Mouse (Mus musculus) frontal cortex, adult 2 months (tissue): ENCODE results near the gene Gjc2. TPM values are rescaled to one million over a fixed set of nuclear protein-coding genes. Genes with fewer than 3 reads are reported as not detected.

Source experiments
- DNase-seq, 2 experiments: peaks; one replicate each; pipeline ENCODE4 v3.0.0; 2022; ENCODE audit warnings: low spot score in 1 of 2; ENCODE audit errors: extremely low spot score in 1 of 2
- polyA plus RNA-seq: library from polyadenylated mRNA; depleted of rRNA; stranded (reverse); fragments of >200 nt; gene quantifications from 2 replicates; pipeline ENCODE4 v1.2.3, GENCODE M21; 2012

Gene Gjc2
- polyA plus RNA-seq, 1 experiment: 13.8 TPM

DNA sequence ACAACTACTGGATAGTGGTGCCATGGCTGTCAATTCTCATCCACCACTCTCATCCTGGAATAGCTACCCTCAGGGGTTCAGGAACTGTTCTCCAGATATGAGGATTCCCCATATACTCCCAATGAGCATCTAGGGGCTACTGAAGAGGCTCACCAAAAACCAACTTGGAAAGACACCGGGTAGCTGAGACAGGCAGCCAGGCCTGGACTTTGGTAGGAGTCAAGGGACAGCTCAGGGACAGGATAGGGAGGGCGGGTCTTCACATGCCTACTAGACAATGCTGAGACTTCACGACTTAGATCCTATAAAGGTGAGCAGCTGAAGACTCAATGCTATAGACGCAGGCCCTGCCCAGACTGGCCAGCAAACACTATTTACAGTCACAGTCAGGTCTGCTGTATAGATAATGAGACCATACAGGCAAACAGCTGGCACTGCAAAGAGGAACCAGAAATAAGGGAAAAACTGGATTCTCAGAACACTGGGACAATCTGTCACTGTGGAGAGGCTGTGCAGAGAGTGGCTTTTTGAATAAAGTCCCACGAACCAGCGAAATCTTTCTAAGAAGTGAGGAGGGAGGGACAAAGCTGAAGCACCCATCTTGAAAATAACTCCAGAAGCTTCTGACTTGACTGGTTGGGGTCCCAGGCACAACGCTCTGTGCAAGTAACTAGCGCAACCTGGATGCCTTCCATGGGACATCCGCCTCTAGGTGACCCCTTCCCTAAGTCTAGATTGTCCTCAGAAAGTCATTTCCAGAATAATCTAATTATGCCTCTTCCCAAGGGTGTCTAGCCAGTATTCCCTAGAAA is 20.4 kb downstream of the Gjc2 start:
- DNase-seq: no peak

DNA sequence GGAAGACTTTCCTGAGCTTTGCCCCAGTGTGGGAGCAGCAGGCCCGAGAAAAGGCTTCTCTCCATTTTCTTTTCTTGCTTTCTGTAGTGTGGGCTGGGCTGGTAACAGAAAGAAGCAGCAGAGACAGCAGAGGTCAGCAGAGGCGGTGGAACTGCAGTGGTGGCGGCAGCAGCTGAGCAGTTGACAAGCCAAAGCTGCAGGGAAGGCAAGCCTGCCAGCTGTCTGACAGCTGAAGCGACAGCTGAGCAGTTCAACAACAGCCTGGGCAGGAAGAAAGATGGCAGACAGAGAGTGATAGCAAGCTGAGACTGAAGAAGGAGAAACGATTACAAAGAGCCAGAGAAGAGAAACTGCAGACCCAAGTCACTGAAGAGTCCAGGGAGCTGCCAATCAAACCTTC is 21.6 kb downstream of the Gjc2 start:
- no peak for DNase-seq

DNA sequence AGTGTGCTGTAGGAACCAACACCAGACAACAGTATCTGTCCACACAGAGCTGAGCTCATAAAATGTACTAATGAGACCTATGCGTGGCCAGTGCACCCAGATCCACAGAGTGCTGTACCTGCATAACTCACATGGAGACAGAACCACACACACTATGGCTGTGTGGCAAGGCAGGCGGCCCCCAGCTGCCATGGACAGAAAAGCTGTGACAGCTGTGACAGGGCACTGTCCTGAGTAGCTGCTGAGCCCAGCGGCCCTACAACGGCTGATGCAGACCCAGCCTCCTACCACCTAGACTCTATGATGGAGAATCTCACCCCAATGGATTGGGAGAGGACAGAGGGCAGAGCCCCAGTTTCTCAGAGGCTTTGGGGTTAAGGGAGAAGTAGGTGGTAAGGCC is 23.5 kb downstream of the Gjc2 start:
- DNase-seq: no peak

DNA sequence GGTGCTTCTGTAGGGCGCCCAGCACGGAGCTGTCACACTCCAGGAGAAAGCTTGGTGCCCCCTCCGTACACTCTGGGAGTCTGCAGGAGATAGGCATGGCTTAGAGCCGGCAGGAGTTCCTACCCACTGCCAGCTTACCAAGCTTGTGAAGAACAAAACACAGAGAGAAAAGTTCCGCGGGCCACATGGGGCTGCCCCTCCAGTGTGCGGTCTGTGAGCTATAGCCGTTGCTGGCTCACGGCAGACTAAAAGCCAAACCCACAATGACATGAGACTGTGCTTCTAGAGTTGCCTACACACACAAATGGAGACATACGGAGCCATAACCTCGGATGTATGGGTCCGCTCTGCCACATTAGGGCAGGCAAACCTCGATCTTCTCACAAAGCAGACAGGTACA is 23.9 kb downstream of the Gjc2 start:
- no peak for DNase-seq

DNA sequence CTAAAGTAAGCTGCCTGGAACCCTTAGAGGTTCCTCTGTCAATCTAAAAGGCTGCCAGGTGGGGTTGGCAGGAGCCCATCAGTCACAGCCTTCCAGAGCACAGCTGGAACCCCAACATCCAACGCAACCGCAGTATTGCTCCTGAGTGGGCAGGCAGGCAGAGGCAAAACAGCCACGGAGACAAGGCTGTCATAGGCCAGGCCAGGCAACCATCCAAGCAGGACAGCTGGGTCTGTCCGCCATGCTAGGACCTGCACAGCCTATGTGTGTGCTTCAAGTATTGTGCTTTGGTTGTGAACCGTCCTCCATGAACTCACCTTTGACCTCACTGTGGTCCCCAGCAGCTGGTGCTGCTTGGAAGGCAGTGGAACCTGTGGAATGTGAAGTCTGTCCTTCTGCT is 27.1 kb downstream of the Gjc2 start:
- no peak for DNase-seq

DNA sequence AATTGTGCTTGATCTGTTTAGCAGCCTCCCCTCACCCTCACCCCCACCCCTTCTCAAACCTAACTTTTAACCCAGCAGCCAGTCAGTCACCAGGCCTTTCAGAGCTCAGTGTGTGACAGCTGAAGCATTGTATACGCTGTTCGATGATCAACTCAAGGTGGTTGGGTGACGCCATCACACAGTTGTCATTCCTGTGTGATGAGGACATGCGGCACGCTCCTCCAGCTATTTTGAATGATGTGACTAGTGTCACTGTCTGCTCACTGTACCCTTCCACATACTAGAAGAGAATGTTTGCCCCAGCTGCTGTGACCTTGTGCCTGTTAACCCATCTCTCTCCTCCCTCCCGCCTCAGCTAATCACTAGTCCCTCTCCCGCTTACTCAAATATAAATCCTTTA is 28.8 kb downstream of the Gjc2 start:
- no peak for DNase-seq

DNA sequence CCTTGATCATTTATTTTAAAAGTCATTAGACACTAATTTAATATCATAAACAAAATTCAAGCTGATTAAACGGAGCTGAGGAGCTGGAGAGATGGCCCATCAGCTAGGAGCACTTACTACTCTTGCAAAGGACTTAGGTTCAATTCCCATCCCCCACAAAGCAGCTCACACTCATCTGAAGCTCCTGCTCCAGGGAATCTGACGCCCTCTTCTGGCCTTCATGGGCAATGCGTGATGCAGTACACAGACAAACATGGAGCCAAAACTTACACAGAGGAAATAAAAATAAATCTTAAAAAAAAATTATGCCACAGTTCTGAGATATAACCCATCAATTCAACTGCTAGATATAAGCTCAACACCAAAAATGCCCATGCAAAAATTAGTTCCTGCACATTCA is 31.3 kb downstream of the Gjc2 start:
- no peak for DNase-seq

DNA sequence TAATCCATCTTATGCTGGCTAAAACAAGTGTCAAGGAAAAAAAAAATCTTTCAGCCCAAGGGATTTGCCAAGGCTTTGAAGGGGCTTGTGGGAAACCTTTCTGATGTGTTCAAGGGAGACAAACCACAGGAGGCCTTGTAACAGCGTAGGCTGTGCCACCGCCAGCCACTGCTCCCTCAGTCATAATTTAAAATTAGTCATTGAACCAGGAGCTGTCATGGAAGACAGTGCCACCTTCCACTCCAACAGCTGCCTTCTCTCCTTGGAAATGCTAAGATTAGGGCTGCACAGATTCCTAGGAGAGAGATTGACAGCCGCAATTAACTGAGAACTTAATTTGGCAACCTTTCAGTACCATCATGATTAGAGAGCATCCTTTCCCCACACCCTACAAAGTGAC is 33.7 kb downstream of the Gjc2 start:
- DNase-seq: no peak

DNA sequence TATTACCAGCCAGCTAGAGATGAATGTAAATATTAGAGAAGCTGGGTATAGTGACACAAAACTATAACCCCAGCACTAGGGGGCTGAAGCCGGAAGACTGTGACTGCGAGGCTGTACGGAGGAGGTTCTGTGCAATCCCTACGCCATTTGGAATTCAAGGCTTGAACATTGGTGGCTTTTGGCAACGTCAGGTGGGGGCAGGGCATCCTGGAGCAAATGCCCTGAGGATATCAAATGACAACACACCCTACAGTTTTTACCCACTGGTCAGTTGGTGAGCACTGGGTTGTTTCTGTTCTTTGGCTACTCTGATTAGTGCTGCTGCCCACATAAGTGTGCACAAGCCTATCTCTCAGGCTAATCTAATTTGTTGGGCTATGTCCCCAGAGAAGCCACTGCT is 40.1 kb downstream of the Gjc2 start:
- DNase-seq: no peak

DNA sequence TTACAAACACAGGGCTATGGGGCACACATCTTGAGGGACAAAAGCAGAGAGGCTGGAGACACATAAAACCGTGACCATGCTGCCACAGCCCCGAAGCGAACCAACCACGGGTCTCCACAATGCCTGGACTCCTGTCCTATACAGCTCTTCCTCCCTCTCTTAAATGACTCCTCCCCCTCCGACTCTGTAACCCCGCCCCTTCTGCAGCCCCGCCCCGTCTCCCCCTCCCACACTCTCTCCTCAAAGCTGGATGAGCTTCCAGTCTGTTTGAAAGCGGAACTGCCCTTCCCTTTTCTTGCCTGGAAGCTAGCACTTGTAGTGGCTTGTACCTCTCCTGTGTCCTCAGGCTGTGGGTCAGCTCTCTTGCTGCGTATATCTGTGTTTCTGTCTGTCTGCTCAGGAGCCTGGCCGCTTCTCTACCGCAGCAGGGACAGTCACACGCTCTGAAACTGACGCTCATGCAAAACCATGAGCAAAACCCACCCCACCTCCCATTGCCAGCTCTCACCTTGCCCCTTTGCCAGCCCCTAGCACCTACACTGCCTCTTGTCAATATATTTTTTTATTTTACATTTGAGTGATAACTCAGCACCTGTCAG is 41.1 kb downstream of the Gjc2 start:
- no peak for DNase-seq

DNA sequence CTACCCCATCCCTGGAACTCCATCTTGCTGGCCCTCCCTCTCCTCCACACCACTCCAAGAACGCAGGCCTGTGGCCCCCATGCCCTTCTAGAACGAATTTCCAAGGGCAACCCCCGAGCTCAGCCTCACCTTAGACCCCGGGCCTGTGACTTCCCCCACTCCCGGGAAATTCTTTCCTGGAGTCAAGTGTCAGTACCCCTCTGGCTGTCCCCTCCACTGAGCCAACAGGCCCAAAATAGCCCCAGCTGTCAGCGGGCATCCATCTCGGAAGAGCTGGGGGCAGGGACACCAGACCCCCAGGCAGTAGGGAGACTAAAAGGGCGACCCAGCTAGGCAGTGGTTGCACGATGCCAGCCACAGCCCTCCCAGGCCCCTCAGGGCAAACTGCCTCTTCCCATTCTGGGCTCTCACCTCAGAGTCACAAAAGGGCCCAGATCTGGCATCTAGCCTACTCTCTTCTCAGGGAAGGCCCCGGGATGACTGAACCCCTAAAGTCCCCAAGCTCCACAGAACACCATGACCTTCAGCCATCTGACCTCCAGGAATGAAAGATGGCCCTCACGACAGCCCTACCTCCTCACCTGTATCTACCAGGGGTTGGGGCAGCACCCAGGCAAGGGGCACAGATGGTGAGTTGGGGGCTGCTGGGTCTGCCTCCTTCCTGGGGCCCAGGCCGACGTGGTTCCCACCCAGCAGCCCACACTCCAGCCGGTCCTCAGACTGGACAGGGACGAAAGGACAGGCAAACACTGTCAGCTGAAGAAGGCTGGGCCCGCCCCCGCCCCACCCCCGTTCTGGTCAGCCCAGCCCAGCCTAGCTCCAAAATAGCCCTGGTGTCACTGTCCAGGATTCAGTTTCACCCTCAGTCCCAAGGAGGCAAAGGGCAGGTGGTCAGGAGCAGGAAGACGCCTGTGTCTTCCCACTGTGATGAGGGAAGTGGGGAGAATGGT is 44.2 kb downstream of the Gjc2 start:
- DNase-seq: no peak

DNA sequence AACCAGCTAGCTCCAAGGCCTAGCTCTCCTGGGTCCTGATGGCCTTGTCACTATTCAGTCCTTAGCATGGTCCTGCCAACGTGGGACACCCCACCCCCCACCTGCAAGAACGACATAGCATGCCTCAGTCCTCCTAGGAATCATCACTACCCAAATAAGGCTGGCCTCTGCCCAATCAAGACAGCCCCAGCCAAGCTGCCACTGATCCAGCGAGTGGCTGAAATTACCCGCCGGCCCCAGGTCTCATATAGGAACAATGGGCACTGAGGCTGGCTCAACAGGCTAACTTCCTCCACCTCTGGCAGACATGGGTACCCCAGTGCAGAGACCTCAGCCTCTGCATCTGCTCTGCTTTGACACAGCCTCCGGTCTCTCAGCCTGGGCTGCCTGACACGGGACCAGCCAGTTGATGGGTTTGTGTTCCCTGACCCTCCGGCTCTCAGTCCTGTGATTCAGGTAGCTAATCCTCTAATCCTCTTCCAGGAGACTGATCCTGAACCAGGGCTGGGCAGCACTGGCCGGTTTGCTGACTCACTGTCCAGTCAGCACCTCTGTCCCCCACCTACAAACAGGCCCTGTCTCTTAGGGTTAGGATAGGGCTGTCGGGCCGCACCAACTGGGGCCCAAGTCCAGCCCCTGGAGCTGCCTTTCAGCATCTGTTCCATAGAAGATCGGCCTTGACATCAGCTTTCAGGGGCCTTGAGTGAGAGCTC is 45.9 kb downstream of the Gjc2 start:
- DNase-seq: no peak

DNA sequence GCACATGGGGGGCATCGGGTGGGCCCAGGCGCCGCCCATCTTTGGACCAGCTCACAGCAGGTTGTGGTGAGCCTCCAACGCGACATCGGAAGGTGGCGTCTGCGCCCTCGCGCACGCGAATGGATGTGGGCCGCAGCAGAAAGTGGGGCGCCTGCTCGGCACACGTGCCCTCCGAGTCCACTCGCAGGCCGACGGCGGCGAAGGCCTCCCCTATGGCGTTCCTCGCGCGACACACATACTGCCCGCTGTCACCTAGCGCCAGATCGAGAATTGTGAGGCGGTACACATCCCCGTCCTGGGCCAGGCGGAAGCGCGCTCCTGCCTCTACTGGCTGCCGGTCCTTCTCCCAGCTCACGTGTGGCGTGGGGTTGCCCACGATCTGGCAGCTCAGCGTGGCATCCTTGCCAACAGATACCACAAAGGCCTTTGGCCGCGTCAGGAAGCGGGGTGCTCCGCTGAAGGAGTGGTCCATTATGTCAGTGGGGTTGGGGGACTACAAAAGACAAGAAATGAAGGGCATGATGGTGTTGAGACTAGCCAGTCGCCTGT is 47.0 kb downstream of the Gjc2 start, which contains the start of gene Obscn:
Obscn (minus strand) TSS at position 499 of the 549 bp plus-strand sequence.
- DNase-seq: no peak

DNA sequence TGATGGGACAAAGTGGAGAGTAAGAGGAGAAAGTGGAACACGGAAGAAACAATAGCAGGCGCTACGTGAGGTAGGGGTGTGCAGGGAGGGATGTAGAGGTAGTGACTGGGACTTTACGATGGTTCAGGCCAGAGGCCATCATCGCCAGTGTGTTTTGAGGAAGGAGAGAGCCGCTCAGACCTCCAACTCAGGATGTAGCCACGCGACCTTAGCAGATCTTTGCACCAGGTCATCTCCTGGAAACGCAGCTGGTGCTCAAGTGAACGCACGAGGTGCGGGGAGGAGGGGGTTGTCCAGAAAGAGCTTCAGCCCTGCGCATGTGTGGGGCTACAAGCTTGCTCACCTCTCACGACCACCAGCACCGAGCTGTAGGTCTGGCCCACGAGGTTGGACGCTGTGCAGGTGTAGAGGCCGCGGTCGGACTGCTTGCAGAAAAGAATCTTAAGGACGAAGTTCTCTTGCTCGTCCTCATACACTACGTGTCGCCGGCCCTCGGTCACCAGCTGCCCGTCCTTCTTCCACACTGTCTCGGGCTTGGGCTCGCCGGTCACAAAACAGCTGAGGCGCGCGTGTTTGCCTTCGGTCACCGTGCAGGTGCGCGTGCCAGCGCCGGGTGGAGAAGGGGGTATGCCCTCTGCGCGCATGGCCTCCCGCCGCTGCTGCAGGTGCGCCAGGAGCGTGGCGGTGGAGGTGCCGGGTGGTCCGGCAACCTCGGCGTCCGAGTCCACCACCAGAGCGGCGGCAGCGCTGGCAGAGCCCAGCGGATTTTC is 47.8 kb downstream of the Gjc2 start:
- DNase-seq: no peak

DNA sequence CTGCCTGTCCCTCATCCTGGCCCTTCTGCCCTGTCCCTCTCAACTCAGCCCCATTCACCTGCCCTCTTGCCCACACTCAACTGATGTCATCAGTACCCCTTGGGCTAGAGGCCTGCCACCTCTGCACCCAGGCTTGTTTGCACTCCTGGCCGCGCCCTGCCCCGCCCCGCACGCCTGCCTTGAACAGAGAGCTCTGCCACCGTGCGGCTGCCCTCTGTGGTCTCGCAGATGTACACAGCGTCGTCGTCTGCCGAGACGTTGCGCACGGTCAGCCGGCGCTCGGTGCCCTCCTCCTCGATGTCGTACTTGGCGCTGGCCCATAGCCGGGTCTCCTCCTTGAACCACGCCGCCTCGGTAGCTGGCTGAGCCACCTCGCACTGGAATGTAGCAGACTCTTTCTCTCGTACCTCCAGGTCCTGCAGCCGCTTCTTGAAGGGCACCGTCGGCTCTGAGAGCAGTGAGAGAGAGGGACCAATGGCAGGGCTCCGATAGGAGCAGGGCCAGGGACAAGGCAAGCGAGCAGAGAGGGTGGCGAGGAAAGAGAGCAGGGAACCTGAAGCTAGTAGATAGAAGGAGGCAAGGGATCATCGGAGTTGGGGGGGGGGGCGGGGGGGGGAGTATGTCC is 48.5 kb downstream of the Gjc2 start:
- no peak for DNase-seq

DNA sequence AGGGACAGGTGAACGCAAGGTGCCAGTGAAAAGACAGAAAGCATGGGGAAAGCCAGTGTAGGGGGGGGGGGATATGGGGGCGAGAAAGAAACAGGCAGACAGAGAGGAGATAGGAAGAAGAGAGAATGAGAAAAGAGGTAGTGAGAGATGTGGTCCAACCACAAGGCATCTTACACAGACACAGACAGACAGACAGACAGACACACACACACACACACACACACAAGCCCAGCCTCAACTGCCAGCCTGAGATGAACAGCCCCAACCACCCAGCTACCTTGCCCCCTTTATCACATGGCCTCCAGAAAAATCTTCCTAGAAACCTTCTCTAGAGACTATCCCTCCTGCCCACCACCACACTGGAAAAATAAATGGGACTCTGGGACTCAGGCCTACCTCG is 50.9 kb downstream of the Gjc2 start:
- DNase-seq: no peak

DNA sequence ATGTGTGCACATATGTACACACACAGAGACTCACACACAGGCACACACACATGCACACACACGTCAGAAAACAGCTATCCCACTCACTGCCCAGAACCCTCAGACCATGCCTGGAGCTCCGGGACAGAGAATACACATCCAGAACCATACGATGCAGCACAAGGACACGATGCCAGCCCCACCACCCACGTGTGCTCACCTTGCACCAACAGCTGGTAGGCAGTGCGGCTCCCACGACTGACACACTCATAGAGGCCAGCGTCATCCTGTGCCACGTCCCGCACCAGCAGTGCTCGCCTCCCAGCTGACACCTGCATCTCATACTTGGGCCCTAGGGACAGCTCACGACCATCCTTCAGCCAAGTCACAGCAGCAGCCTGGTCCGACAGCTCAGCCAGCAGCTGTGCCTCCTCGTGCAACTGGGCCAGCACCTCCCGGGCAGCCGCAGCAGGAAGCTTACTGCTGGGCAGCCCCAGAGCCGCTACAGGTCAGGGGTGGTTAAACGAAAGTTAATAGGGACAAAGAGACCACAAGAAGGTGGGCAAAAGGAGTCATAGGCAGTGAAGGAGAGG is 51.6 kb downstream of the Gjc2 start:
- DNase-seq: no peak

DNA sequence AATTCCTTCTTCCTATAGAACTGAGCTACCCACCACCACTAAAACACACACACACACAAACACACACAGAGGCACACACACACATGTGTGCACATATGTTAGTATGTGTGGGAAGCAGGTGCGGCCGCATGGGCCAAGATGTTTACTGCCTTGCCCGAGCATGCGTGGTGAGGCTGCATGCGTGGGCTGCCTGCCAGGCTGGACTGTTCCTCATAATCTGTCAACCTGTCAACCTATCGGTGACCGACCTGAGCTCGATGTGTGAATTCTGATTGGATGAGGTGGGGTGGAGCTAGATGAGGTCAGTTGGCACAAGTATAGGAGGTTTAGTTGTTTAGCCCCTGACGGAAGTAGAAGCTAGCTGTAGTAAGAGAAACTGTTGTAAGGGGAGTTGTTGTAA is 52.2 kb downstream of the Gjc2 start:
- no peak for DNase-seq
